Mouse (Mus musculus) thymus, adult 2 months (tissue): Measurements from ENCODE around the gene Epha6.

Source experiments
- CTCF ChIP-seq: fragments of 200-500 bp; IDR thresholded peaks from 2 replicates; pipeline ENCODE4 v1.5.1; 2012; ENCODE audit warnings: mild to moderate bottlenecking, control low read depth, low read length, moderate library complexity, borderline replicate concordance; ENCODE audit not compliant: control insufficient read depth, poor library complexity, insufficient read depth; ENCODE audit errors: extremely low read depth
- POLR2A ChIP-seq: fragments of 200-500 bp; IDR thresholded peaks from 2 replicates; pipeline ENCODE4 v1.6.1; 2012; ENCODE audit warnings: mild to moderate bottlenecking, low read length, control low read depth, moderate library complexity; ENCODE audit not compliant: control insufficient read depth, poor library complexity, insufficient read depth; ENCODE audit errors: extremely low read depth

DNA sequence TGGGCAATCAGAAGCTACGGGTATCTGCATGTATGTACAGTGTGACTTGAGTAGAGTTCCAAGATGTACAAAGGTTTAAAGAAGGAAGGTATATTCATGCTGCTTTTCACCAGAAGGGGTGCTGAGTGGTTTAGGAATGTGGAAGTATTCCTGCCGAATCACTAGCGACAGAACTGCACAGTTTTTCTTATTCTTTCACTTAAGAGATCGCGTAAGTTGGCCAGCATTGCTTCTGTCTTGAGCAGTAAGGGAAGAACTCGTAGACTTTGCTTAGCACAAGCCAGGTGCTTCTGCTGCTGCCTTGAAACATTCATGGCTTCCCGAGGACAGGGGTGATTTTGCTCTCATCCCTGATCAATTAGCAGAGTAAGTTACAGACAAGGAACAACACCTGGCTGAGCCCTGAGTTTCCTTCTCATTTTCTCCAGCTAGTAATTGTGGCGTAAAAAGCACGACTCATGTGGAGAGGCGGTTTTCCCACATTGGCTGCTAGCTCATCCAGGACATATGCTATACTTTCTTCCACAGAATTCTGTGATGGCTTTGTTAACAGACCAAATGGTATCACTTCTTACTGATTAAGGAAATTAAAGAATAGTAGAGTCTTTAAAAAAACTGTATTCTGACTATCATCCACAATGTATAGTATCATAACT lies 534.7 kb downstream of the Epha6 start:
- TF ChIP-seq CTCF (no peak), POLR2A (no peak)
